Mouse (Mus musculus): Measurements from ENCODE around the gene Tll1. TPM values are rescaled to one million over a fixed set of nuclear protein-coding genes. Genes with fewer than 3 reads are reported as not detected.
A peak's percentile ranks its signal among the peaks of the same experiment; 100 is the strongest.
"Not testable (repeated sequence)": the region's sequence is repeated elsewhere in the genome, so short reads cannot be mapped to it uniquely, and the experiment has no call there.

The Tll1 gene
- polyA plus RNA-seq, 1 experiment from 2014 or later, result 2.3 TPM

DNA sequence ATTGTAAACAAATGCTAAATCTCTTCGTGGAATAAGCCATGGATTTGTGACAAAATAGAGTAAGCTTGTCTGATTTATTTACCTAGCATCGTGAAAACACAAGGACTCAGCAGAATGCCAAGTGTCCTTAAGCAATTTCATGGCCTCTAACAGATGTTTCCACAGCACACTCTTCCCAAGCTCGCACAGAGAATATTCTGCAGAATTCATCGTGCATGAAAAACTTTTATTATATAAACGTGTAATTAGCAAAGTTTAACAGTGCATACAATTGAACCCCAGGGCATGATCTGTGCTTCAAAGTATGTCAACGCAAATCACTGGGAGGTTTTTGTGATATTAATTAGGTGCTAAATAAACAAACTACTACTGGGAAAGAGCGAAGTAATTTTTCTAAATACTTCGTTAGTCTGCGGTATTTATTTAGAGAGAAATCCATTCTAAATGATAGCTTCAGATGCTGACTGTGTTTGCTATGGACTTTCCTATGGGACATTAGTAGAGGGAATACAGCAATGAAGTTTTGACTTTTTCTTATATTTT is 158.0 kb downstream of the Tll1 start:
- 67% methylated on average over 9 of the region's 9 CpGs for WGBS
- Histone ChIP-seq H3K36me3 (no peaks in the 10 kb centered on the region), H3K9ac (no peak overlapping the region), H3K9me3 (replicated peaks) (no peaks in the 10 kb centered on the region), H3K27me3 (no peaks in the 10 kb centered on the region), H3K4me3 (no peak overlapping the region), H3K27ac (no peak overlapping the region), H3K4me2 (replicated peaks) (no peak overlapping the region), H3K4me1 (no peaks in the 10 kb centered on the region)
- ATAC-seq (ENCODE audit: low FRiP score), result no peak

DNA sequence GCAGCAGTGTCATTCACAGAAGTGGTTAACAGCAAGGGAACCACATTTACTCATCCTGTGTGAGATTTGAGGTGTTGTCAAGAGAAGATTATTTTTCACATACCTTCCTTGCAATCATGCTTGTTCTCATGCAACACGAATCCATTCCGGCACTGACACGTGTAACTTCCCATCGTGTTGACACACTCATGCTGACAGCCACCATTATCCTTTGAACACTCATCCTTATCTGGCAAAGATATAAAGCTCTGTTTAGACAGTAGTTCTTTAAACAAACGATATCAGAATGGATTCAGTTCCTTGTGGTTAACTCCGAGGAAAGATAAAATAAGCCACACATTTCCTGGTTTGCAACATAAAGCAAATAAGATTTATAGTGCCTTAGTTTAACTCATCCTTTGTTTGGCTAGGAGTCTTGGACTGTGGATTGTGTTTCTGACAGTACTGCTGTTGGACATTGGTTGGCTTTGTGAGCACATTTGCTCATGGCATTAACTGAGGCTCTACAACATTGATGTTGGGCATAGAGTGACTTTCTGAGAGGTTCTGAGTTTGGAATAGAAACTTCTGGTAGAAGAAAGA is 164.7 kb downstream of the Tll1 start:
- H3K36me3 ChIP-seq, result no peaks in the 10 kb centered on the region
- H3K9me3 ChIP-seq (replicated peaks), result no peaks in the 10 kb centered on the region
- no peak for ATAC-seq (ENCODE audit: low FRiP score)
- no peak overlapping the region for H3K4me2 ChIP-seq (replicated peaks)
- no peak overlapping the region for H3K9ac ChIP-seq
- no peaks in the 10 kb centered on the region for H3K27me3 ChIP-seq
- H3K4me3 ChIP-seq, result no peak overlapping the region
- 88% methylated on average over 6 of the region's 6 CpGs for WGBS
- H3K4me1 ChIP-seq, result no peaks in the 10 kb centered on the region
- H3K27ac ChIP-seq, result no peak overlapping the region

DNA sequence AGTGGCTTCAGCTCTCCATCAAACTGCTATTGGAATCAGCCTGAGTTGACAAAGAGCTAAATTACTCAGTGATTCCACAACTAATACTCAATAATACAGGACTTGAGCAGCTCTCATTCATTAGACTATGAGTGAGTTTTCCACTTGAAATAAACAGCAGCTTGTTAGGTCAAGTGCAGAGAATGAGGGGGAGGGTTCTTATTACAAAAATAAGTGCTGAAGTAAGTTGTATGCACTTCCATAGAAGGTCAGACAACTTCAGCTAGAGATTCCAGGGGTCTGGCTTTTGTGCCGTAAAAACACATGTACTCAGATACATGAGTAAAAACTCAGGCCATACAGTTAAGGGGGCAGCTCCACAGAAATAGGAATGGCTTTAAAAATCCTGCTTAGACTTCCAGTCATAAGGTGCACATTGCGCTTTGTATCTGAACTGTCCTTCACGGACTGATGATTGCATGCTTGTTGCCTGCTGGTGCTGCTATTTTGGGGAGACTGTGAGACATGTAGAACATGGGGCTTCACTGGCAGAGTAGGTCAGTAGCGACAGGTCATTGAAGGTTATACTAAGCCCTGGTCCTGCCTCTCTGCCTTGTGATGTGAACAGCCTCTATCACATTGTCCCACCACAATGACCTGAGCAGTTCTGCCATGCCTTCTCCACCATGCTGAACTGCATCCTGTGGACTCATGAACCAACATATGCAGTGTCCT is 175.2 kb downstream of the Tll1 start:
- Histone ChIP-seq H3K4me1 (no peaks in the 10 kb centered on the region), H3K9ac (no peak overlapping the region), H3K36me3 (no peaks in the 10 kb centered on the region), H3K4me2 (replicated peaks) (no peak overlapping the region), H3K27ac (no peak overlapping the region), H3K27me3 (no peaks in the 10 kb centered on the region), H3K4me3 (no peak overlapping the region), H3K9me3 (replicated peaks) (no peaks in the 10 kb centered on the region)
- WGBS, result 84% methylated on average over 4 of the region's 4 CpGs
- ATAC-seq (ENCODE audit: low FRiP score), result no peak

DNA sequence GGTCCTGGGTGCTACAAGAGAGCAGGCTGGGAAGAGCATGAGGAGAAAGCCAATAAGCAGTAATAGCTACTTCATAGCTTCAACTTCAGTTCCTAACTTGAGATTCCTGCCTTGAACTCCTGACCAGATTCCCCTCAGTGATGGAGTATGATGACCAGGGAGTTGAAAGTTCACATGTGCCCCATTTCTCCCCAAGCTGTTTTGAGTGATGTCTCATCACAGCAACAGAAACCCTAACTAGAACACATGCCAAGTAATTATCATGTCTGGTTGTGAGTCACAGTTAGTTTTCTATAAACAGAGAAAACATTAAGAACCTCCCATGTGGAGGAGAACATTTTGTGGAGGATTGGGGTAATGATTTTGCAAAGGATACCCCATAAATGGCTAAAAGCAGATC is 176.0 kb downstream of the Tll1 start:
- Histone ChIP-seq H3K4me2 (replicated peaks) (no peak overlapping the region), H3K27ac (no peak overlapping the region), H3K9ac (no peak overlapping the region), H3K4me1 (no peaks in the 10 kb centered on the region), H3K27me3 (no peaks in the 10 kb centered on the region), H3K9me3 (replicated peaks) (no peaks in the 10 kb centered on the region), H3K36me3 (no peaks in the 10 kb centered on the region), H3K4me3 (no peak overlapping the region)
- ATAC-seq (ENCODE audit: low FRiP score), result no peak

DNA sequence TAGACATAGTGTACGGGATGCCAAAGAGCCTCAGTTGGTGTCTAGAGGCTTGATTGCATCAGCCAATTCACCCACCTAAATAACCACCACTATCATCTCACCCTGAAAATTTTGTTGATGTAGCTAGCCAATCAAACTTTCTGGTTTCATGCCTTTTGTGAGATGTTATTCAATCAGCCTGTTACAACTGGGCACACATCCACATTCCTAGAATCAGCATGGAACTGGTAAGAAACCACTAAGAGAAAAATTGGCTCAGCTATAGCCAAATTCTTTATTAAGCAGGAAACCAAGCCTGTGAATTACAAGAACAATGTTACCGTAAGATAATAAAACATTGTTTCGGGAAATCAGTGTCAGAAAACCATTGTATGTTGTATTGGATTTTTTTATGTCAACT is 176.5 kb downstream of the Tll1 start:
- Histone ChIP-seq H3K27ac (no peak overlapping the region), H3K4me2 (replicated peaks) (no peak overlapping the region), H3K4me3 (no peak overlapping the region), H3K27me3 (no peaks in the 10 kb centered on the region), H3K36me3 (no peaks in the 10 kb centered on the region), H3K9ac (no peak overlapping the region), H3K4me1 (no peaks in the 10 kb centered on the region), H3K9me3 (replicated peaks) (no peaks in the 10 kb centered on the region)
- ATAC-seq (ENCODE audit: low FRiP score), result no peak
- WGBS, result 79% methylated on average over 3 of the region's 3 CpGs

DNA sequence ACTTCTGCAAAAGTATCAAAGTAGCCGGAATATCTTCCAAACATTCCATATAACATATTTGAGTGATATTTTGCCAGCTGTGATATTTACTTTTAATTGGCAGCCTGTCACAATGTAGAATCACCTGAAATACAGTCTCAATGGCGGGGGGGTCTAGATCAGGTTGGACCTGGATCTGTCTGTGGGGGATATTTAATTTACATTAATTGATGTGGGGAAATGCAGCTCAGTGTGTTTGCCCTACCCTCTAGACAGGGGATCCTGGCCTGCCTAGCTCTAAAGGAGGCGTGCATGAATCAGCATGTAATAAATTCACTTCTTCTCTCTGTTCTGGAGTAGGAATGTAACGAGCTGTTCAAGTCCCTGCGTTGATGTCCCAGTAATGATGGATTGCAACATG is 181.7 kb downstream of the Tll1 start:
- 0 out of 2 replicates have a peak, but pooled peaks have one; percentile 38 for ATAC-seq (ENCODE audit: low FRiP score)
- Histone ChIP-seq H3K4me2 (replicated peaks) (no peak overlapping the region), H3K9me3 (replicated peaks) (no peaks in the 10 kb centered on the region)

DNA sequence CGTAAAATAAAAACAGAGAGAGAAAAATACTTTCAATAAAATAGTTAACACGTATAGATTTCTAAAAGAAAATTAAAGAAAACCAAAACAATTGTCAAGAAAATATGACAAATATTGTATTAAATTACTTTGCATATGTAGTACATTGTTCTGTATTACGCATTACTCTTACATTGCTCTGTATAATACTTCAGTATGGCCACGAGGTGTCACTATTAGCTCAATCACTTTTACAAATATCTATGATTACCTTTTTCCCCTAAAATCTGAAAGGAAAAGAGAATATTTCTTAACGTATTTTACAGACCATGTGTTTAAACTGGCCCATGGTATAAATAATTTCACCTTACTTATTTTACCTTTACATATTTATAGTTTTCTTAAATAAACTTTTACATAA is 182.5 kb downstream of the Tll1 start:
- H3K36me3 ChIP-seq, result no peaks in the 10 kb centered on the region
- no peak overlapping the region for H3K27ac ChIP-seq
- no peak overlapping the region for H3K4me2 ChIP-seq (replicated peaks)
- H3K9me3 ChIP-seq (replicated peaks), result no peaks in the 10 kb centered on the region
- WGBS, result 37% methylated on average over 5 of the region's 5 CpGs
- ATAC-seq (ENCODE audit: low FRiP score), result peak; percentile 68; the same call in 1 of the 2 replicates
- H3K9ac ChIP-seq, result no peak overlapping the region
- no peaks in the 10 kb centered on the region for H3K27me3 ChIP-seq
- no peak overlapping the region for H3K4me3 ChIP-seq
- no peaks in the 10 kb centered on the region for H3K4me1 ChIP-seq

More for the DNA sequence above, 181.7 kb downstream of the Tll1 start:
- 88% methylated on average over 5 of the region's 5 CpGs for WGBS
- Histone ChIP-seq H3K27me3 (no peaks in the 10 kb centered on the region), H3K36me3 (no peaks in the 10 kb centered on the region), H3K9ac (no peak overlapping the region), H3K4me1 (no peaks in the 10 kb centered on the region), H3K27ac (no peak overlapping the region), H3K4me3 (no peak overlapping the region)

DNA sequence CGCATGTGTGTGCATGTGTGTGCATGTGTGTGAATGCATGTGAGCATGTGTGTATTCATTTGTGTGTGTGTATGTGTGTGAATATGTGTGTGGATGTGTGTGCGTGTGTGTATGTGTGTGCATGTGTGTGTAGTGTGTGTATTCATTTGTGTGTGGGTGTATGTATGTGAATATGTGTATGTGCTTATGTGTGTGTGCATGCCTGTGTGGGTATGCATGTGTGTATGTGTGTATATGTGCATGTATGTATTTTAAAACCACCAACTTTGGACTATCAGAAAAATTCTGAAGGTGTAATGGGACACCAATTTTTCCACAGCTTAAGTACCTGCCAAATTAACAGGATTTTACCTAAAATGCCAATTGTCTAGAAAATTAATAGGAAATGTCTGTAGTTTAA is 183.0 kb downstream of the Tll1 start:
- Histone ChIP-seq H3K4me3 (no peak overlapping the region), H3K27me3 (no peaks in the 10 kb centered on the region), H3K4me1 (no peaks in the 10 kb centered on the region), H3K9me3 (replicated peaks) (no peaks in the 10 kb centered on the region), H3K36me3 (no peaks in the 10 kb centered on the region), H3K4me2 (replicated peaks) (no peak overlapping the region), H3K9ac (no peak overlapping the region), H3K27ac (no peak overlapping the region)
- 92% methylated on average over 2 of the region's 2 CpGs for WGBS
- peak; percentile 50; the same call in 1 of the 2 replicates for ATAC-seq (ENCODE audit: low FRiP score)

DNA sequence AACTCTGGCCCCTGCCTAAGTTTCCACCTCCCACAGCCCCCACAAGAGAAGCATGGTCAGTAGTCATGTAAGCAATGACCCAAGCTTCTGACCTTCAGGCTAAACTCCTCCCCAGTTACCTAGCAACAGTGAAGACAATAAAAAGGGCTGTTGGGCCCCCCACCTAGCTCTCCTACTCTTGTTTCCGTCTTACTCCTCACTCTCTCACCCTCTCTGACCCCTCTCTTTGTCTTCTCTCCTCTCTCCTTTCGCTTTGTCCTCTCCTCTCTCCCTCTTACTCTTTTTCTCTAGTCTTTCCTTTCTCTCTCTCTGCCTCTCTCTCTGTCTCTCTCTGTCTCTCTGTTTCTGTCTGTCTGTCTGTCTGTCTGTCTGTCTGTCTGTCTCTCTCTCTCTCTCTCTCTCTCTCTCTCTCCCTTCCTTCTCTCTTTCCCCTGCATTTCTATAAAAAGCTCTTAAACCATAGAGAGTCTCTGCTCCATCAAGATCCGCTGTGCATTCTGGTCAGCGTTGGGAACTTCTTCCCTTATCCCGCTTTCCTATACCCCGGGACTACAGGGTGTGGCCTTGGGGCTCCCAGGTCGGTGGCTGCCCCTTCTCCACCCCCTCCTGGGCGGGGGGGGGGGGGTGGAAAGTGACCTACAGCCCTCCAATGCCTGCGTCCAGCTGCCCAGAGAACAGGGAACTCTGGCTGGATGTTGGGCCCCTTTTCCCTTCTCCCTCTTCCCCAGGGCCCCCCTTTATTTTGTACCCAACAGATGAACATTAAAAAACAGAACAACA is 235.3 kb downstream of the Tll1 start:
- not testable (repeated sequence) for H3K27ac ChIP-seq; ATAC-seq (ENCODE audit: low FRiP score); H3K9ac ChIP-seq; H3K27me3 ChIP-seq; H3K36me3 ChIP-seq; H3K9me3 ChIP-seq (replicated peaks); H3K4me2 ChIP-seq (replicated peaks); H3K4me1 ChIP-seq; H3K4me3 ChIP-seq
- 21% methylated on average over 9 of the region's 9 CpGs for WGBS

Measured in hindbrain, embryonic 12.5 days (tissue).